Mouse (Mus musculus) c-Kit-positive CD71-positive TER-119-negative erythroid progenitor cells, embryonic 14.5 days (primary cell): ENCODE measurements around the gene Wdhd1.
A peak's percentile ranks its signal among the peaks of the same experiment; 100 is the strongest.
"Not testable (repeated sequence)": the region's sequence is repeated elsewhere in the genome, so short reads cannot be mapped to it uniquely, and the experiment has no call there.

Source experiments
- DNase-seq: peaks from one replicate; pipeline ENCODE4 v3.0.0-alpha.2; 2013; ENCODE audit warnings: low read depth

Wdhd1 gene

GRCm38 (mm10) chr14:47276637-47277393, at the start of gene Wdhd1, which contains the start of gene Socs4:
Gene Wdhd1, minus strand, starts transcription at chr14:47276857.
Gene Socs4, plus strand, starts transcription at chr14:47276931.
- peak; percentile 84 for DNase-seq

- DNase-seq: no peak
Measured at GRCm38 (mm10) chr14:47325965-47326761, 49.5 kb upstream of the Wdhd1 start.

GRCm38 (mm10) chr14:47321581-47321980, 44.9 kb upstream of the Wdhd1 start:
- not testable (repeated sequence) for DNase-seq

- DNase-seq: no peak
Measured at GRCm38 (mm10) chr14:47319362-47319761, 42.7 kb upstream of the Wdhd1 start.

- no peak for DNase-seq
Measured at GRCm38 (mm10) chr14:47310342-47311181, 33.9 kb upstream of the Wdhd1 start.

- no peak for DNase-seq
Measured at GRCm38 (mm10) chr14:47309061-47309460, 32.4 kb upstream of the Wdhd1 start.

- no peak for DNase-seq
Measured at GRCm38 (mm10) chr14:47307669-47308068, 31.0 kb upstream of the Wdhd1 start.

- no peak for DNase-seq
Measured at GRCm38 (mm10) chr14:47305933-47306332, 29.3 kb upstream of the Wdhd1 start.

GRCm38 (mm10) chr14:47304814-47305405, 28.3 kb upstream of the Wdhd1 start:
- DNase-seq: no peak

GRCm38 (mm10) chr14:47302885-47303680, 26.4 kb upstream of the Wdhd1 start:
- DNase-seq: no peak

GRCm38 (mm10) chr14:47298819-47299261, 22.2 kb upstream of the Wdhd1 start:
- no peak for DNase-seq

GRCm38 (mm10) chr14:47298408-47298792, 21.7 kb upstream of the Wdhd1 start:
- no peak for DNase-seq

GRCm38 (mm10) chr14:47297785-47298407, 21.2 kb upstream of the Wdhd1 start, which contains the start of gene Mapk1ip1l:
Gene Mapk1ip1l, plus strand, starts transcription at chr14:47298266.
- DNase-seq: peak; percentile 76

- no peak for DNase-seq
Measured at GRCm38 (mm10) chr14:47296232-47296631, 19.6 kb upstream of the Wdhd1 start.

- no peak for DNase-seq
Measured at GRCm38 (mm10) chr14:47294136-47294535, 17.5 kb upstream of the Wdhd1 start.

GRCm38 (mm10) chr14:47291772-47292171, 15.1 kb upstream of the Wdhd1 start:
- no peak for DNase-seq

- DNase-seq: no peak
Measured at GRCm38 (mm10) chr14:47287021-47287420, 10.4 kb upstream of the Wdhd1 start.

- no peak for DNase-seq
Measured at GRCm38 (mm10) chr14:47286215-47286614, 9.6 kb upstream of the Wdhd1 start.

- no peak for DNase-seq
Measured at GRCm38 (mm10) chr14:47285271-47285670, 8.6 kb upstream of the Wdhd1 start.

- DNase-seq: no peak
Measured at GRCm38 (mm10) chr14:47283568-47283967, 6.9 kb upstream of the Wdhd1 start.
